Mouse (Mus musculus): ENCODE measurements around the gene Gpr108.

Gpr108 gene

GRCm38 (mm10) chr17:57248201-57248699, at the start of gene Gpr108:
TSS of gene Gpr108 (minus strand) at chr17:57248446.
- CTCF ChIA-PET = interaction anchor here (0.6 to 2.9 kb wide), 34 partner anchors 13 to 420 kb away, joined by 3 to 41 read pairs (median 5); partner anchors contain the start of genes Khsrp (in 2 of the 4) and Alkbh7 (in 1 of the 4)
- POLR2A ChIA-PET = interaction anchor here (0.6 to 3.9 kb wide), 41 partner anchors 11 to 1358 kb away, joined by 3 to 30 read pairs (median 3); partner anchors contain the start of genes Alkbh7 (in 2 of the 4), Gm17949 (in 2 of the 4), Gtf2f1 (in 2 of the 4) and Khsrp (in 2 of the 4)

DNA sequence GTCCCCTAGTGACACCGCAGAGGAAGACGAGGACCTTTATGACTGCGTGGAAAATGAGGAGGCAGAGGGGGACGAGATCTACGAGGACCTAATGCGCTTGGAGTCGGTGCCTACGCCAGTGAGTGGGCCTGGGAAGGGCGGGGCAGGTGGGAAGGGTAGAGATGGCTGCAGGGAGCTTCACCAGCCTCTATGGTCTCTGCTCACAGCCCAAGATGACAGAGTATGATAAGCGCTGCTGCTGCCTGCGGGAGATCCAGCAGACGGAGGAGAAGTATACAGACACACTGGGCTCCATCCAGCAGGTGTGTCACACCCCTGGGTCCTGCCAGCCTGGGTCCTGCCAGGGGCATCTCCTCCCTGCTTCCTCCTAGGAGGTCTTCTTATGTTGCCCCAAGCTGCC, 48.8 kb upstream of the Gpr108 start:
- POLR2A ChIA-PET = no interaction called here
- CTCF ChIA-PET = no interaction called here

DNA sequence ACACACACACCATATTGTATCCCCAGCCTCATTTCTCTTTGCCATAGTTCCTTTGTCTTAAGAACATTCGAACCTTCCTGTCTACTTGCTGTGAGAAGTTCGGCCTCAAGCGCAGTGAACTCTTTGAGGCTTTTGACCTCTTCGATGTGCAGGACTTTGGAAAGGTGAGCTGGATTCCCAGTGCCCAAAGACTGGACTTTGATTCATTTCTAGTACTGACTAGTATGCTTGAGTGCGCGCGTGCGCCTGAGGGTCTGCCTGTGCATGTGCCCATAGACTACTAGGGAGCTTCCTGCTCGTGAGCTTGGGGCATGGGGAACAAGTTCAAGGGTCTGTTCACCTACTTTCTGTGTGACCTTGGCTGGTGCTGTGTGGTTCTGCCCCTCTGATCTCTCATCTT, 47.7 kb upstream of the Gpr108 start:
- POLR2A ChIA-PET = interaction anchor here in 1 of 4 experiments (0.6 kb wide), 1 partner anchor 199 kb away, joined by 4 read pairs; no protein-coding TSS in a partner anchor
- CTCF ChIA-PET = interaction anchor here in 1 of 4 experiments (1.4 kb wide), 1 partner anchor 19 kb away, joined by 3 read pairs; no protein-coding TSS in a partner anchor

DNA sequence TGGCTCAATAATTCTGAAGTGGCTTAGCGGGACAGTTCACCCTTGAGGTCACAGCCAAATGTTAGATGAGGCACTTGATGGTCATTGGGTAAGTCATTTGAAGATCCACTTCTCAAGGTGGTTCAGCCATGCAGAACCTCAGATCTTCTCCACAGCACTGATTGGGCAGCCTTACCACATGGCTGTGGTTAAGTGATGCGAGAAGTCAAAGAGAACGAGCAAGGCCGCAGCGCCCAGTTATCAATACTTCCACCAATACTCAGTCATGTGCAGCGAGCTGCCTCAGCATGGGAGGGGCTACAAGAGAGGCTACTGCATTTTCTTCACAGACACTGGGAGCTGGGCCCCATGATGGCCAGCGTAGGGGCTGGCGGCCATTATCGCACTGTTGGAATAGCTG, 44.7 kb upstream of the Gpr108 start:
- ChIA-PET CTCF (interaction anchor here in 3 of 4 experiments (0.6 to 1.4 kb wide), 3 partner anchors 16 to 236 kb away, joined by 3 to 4 read pairs (median 3); no protein-coding TSS in a partner anchor), POLR2A (no interaction called here)

- ChIA-PET POLR2A (no interaction called here), CTCF (interaction anchor here (0.5 to 1.4 kb wide), 4 partner anchors 42 to 235 kb away, joined by 3 read pairs; no protein-coding TSS in a partner anchor)
Observed at GRCm38 (mm10) chr17:57292302-57292701, 44.1 kb upstream of the Gpr108 start.

DNA sequence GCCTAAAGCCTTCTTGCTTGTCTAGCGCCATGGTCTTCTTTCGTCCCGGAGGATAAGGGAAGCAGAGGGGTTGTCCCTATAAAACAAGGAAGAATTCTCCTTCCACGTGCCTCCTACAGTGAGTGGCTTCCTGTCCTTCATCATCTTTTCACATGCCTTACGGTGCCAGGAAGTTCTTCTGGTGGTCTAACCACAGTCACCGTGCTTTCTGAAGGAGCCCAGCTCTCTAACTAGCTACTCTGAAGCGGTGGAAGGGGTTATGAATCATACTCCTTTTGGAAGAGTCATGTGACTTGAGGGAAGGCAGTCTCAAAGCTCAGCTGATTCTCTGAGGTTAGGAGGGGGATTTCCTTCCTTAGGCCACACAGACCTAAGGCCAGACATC, 42.4 kb upstream of the Gpr108 start:
- CTCF ChIA-PET = interaction anchor here in 1 of 4 experiments (1.6 kb wide), 1 partner anchor 14 kb away, joined by 6 read pairs; no protein-coding TSS in a partner anchor

GRCm38 (mm10) chr17:57290001-57290670, 41.9 kb upstream of the Gpr108 start:
- ChIA-PET POLR2A (interaction anchor here in 2 of 4 experiments (0.6 to 1.2 kb wide), 2 partner anchors 26 to 538 kb away, joined by 3 to 4 read pairs; no protein-coding TSS in a partner anchor), CTCF (interaction anchor here in 1 of 4 experiments (1.6 kb wide), 1 partner anchor 13 kb away, joined by 6 read pairs; no protein-coding TSS in a partner anchor)

More for the DNA sequence above, 42.4 kb upstream of the Gpr108 start:
- POLR2A ChIA-PET = interaction anchor here in 1 of 4 experiments (0.5 to 1.2 kb wide), 2 partner anchors 9 to 27 kb away, joined by 4 to 6 read pairs; no protein-coding TSS in a partner anchor

GRCm38 (mm10) chr17:57289252-57289651, 41.0 kb upstream of the Gpr108 start:
- ChIA-PET CTCF (interaction anchor here in 1 of 4 experiments (1.6 kb wide), 1 partner anchor 12 kb away, joined by 6 read pairs; no protein-coding TSS in a partner anchor), POLR2A (no interaction called here)

GRCm38 (mm10) chr17:57286718-57287355, 38.6 kb upstream of the Gpr108 start:
- ChIA-PET CTCF (interaction anchor here in 2 of 4 experiments (1.6 to 2.8 kb wide), 2 partner anchors 10 kb away, joined by 5 to 7 read pairs; no protein-coding TSS in a partner anchor), POLR2A (interaction anchor here in 3 of 4 experiments (0.6 to 0.9 kb wide), 3 partner anchors 25 to 255 kb away, joined by 3 to 4 read pairs (median 4); partner anchors contain the start of gene Khsrp (in 1 of the 3))

GRCm38 (mm10) chr17:57285077-57285476, 36.8 kb upstream of the Gpr108 start:
- POLR2A ChIA-PET = no interaction called here
- CTCF ChIA-PET = interaction anchor here in 1 of 4 experiments (0.6 to 1.1 kb wide), 2 partner anchors 76 to 387 kb away, joined by 3 read pairs; no protein-coding TSS in a partner anchor

DNA sequence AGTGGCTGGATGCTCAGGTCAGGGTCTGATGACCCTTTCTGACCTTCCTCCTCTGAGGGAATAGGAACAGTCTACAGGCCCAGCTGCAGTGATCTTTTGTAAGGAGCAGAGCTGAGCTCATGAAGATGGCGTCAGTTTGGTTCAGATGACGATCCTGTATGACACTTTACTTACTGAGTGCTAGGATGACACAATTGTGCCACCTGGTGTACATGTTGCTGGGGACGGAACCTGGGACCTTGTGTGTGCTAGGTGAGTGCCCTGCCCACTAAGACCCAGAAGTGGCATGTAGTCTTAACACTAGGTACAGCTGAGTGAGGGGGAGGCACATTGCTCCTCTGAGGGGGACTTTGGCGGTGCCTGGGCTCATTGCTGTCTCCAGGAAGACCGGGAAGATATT, 35.7 kb upstream of the Gpr108 start:
- ChIA-PET POLR2A (no interaction called here), CTCF (no interaction called here)

GRCm38 (mm10) chr17:57280411-57280810, 32.2 kb upstream of the Gpr108 start:
- CTCF ChIA-PET = no interaction called here
- POLR2A ChIA-PET = no interaction called here

DNA sequence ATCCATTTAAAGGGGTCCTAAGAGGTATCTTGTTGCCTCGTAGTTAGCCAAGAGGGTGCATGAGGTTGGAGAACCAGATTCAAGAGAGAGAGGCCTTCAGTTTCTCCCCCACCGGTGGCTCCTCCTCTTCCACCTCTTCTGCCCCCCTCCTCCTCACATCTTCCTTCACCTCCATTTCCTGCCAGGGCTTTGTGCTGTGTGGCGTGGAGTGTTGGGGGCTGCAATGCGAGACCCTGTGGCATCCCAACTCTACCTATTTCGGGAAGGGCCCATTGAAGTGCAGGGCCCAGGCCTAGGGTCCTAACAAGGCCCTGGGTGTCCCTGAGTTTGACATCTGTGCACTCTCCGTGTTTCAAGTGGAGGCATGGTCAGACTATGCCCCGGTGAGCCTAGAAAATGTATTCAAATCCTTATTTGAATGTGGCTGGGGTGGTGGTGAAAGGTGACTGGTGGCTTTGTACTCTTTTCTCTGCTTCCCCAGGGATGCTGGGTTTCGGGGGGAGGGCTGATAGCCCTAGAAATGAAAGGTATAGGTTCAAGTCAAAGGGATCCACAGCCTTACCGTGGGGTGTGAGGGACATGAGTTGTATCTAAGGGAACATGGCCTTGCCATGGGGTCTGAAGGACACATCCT, 31.5 kb upstream of the Gpr108 start:
- CTCF ChIA-PET = interaction anchor here in 3 of 4 experiments (0.6 to 1.2 kb wide), 7 partner anchors 14 to 241 kb away, joined by 3 to 5 read pairs (median 3); no protein-coding TSS in a partner anchor

GRCm38 (mm10) chr17:57278943-57279590, 30.8 kb upstream of the Gpr108 start, which contains the start of gene Vav1:
TSS of gene Vav1 (plus strand) at chr17:57279100.
- ChIA-PET POLR2A (interaction anchor here in 2 of 4 experiments (0.6 to 0.9 kb wide), 5 partner anchors 15 to 282 kb away, joined by 3 to 4 read pairs (median 3); partner anchors contain the start of genes Alkbh7 (in 1 of the 2) and Khsrp (in 1 of the 2)), CTCF (interaction anchor here in 3 of 4 experiments (0.5 to 1.2 kb wide), 8 partner anchors 13 to 551 kb away, joined by 3 to 5 read pairs (median 3); no protein-coding TSS in a partner anchor)

More for the DNA sequence above, 31.5 kb upstream of the Gpr108 start:
- POLR2A ChIA-PET = interaction anchor here in 2 of 4 experiments (0.6 to 0.8 kb wide), 4 partner anchors 15 to 248 kb away, joined by 3 to 4 read pairs (median 3); partner anchors contain the start of gene Khsrp (in 1 of the 2)

DNA sequence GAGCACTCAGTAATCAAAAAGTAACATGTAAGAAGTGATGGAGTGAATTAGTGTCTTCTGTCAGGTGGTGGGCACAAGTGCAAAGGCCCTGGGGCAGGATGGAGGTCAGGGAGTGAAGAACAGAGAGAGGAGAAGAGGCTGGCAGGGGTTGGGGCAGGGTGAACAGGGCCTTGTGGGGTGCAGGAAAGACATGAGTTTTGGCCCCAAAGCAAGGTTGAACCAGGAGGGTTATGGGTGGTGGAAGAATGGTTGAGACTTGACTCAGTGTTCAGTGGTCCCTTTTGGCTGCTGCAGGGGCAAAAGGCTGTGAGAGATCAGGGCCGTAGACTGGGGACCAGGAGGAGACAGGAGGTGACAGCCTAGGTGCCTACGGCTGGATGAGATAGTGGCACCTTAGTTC, 30.3 kb upstream of the Gpr108 start:
- ChIA-PET CTCF (interaction anchor here in 3 of 4 experiments (0.5 to 1.2 kb wide), 4 partner anchors 57 to 550 kb away, joined by 3 read pairs; no protein-coding TSS in a partner anchor), POLR2A (interaction anchor here in 1 of 4 experiments (0.6 to 0.9 kb wide), 2 partner anchors 247 to 281 kb away, joined by 3 read pairs; partner anchors contain the start of genes Alkbh7 and Khsrp)

GRCm38 (mm10) chr17:57277598-57278261, 29.5 kb upstream of the Gpr108 start:
- ChIA-PET POLR2A (interaction anchor here in 2 of 4 experiments (0.6 to 2.1 kb wide), 3 partner anchors 12 to 399 kb away, joined by 4 to 7 read pairs (median 5); no protein-coding TSS in a partner anchor), CTCF (interaction anchor here in 3 of 4 experiments (0.7 to 2.6 kb wide), 12 partner anchors 9 to 281 kb away, joined by 3 to 30 read pairs (median 7); partner anchors contain the start of genes Gpr108 (in 3 of the 3) and Alkbh7 (in 1 of the 3))
